Mouse (Mus musculus) heart, embryonic 14.5 days (tissue): ENCODE results near the gene Hebp2. TPM values are rescaled to one million over a fixed set of nuclear protein-coding genes. Genes with fewer than 3 reads are reported as not detected.
"Not testable (repeated sequence)": the region's sequence is repeated elsewhere in the genome, so short reads cannot be mapped to it uniquely, and the experiment has no call there.

Experiments used
- ATAC-seq: fragments of 200-750 bp; cut with Nextera tagmentation; 2 replicates; pipeline ENCODE4 v1.8.0; 2017; ENCODE audit warnings: low read depth, moderate TSS enrichment; ENCODE audit not compliant: insufficient number of reproducible peaks, insufficient read depth, low FRiP score
- H3K27ac ChIP-seq, 2 experiments: fragments of 200-500 bp in 1 of 2; fragments of 300-500 bp in 1 of 2; sonication (generic) in 1 of 2; replicated peaks in 1 of 2; 2 replicates each; pipeline ENCODE4 v1.5.1; 2012 to 2014; ENCODE audit warnings: low read depth in 2 of 2, low read length in 2 of 2, control low read depth in 1 of 2, mild to moderate bottlenecking in 1 of 2, mixed read lengths in 1 of 2; ENCODE audit not compliant: control insufficient read depth in 1 of 2, insufficient read depth in 1 of 2
- H3K27me3 ChIP-seq: fragments of 300-500 bp; sonication (generic); 2 replicates; pipeline ENCODE4 v1.6.1; 2014; ENCODE audit warnings: mild to moderate bottlenecking, low read length, control low read depth; ENCODE audit not compliant: control insufficient read depth, insufficient read depth
- H3K36me3 ChIP-seq: fragments of 300-500 bp; sonication (generic); 2 replicates; pipeline ENCODE4 v1.6.1; 2014; ENCODE audit warnings: mild to moderate bottlenecking, control low read depth, low read length, mixed read lengths; ENCODE audit not compliant: control insufficient read depth, insufficient read depth
- H3K4me1 ChIP-seq, 2 experiments: fragments of 200-500 bp in 1 of 2; fragments of 300-500 bp in 1 of 2; sonication (generic) in 1 of 2; 2 replicates each; pipeline ENCODE4 v1.6.1; 2012 to 2014; ENCODE audit warnings: low read length in 2 of 2, control low read depth in 1 of 2, mixed read lengths in 1 of 2; ENCODE audit not compliant: control insufficient read depth in 2 of 2, insufficient read depth in 2 of 2
- H3K4me2 ChIP-seq: fragments of 300-500 bp; sonication (generic); 2 replicates; pipeline ENCODE4 v1.6.1; 2014; ENCODE audit warnings: mild to moderate bottlenecking, low read length
- H3K4me3 ChIP-seq, 2 experiments: fragments of 200-500 bp in 1 of 2; fragments of 300-500 bp in 1 of 2; sonication (generic) in 1 of 2; 2 replicates each; pipeline ENCODE4 v1.5.1; 2012 to 2014; ENCODE audit warnings: low read length in 2 of 2, mild to moderate bottlenecking in 2 of 2, control low read depth in 1 of 2, low read depth in 1 of 2, moderate library complexity in 1 of 2; ENCODE audit not compliant: control insufficient read depth in 1 of 2, insufficient read depth in 1 of 2
- H3K9ac ChIP-seq: fragments of 300-500 bp; sonication (generic); 2 replicates; pipeline ENCODE4 v1.6.1; 2014; ENCODE audit warnings: mild to moderate bottlenecking, low read length
- H3K9me3 ChIP-seq: fragments of 300-500 bp; sonication (generic); 2 replicates; pipeline ENCODE4 v1.6.1; 2016; ENCODE audit warnings: low read length, control low read depth; ENCODE audit not compliant: control insufficient read depth
- WGBS: fragments of 180-500 bp; shearing (Covaris S2); extraction: QIAGEN DNeasy Blood & Tissue Kit; methylation state at CpG from one replicate; pipeline ENCODE4 v1.1.7; 2014; 5-methylcytosine and 5-hydroxymethylcytosine counted together
- polyA plus RNA-seq: library from polyadenylated mRNA; unstranded; fragments of >200 nt; fragmentation: Nextera tagmentation; extraction: Ambion mirVana; gene quantifications from 2 replicates; pipeline ENCODE4 v1.2.1, GENCODE M21; 2014

The Hebp2 gene
- polyA plus RNA-seq, result 13.8 and 16.9 TPM in 2 replicates

GRCm38 (mm10) chr10:18545813-18546235, at the start of gene Hebp2:
Gene Hebp2, minus strand, starts transcription at chr10:18546076.
- Histone ChIP-seq H3K27ac (no peak within 1 kb of the TSS), H3K4me1 (peaks cover 2 to 5% of the 10 kb centered on the region in 2 experiments; a peak in 3 of 4 replicates), H3K4me2 (peak within 1 kb of the TSS; percentile 85), H3K9ac (peak within 1 kb of the TSS; percentile 78), H3K4me3 (peak within 1 kb of the TSS; percentile 67 to 85), H3K36me3 (0 out of 2 replicates have a peak, but pooled peaks cover 7% of the 10 kb centered on the region), H3K27me3 (no peaks in the 10 kb centered on the region), H3K9me3 (no peaks in the 10 kb centered on the region)
- peak; percentile 81 for ATAC-seq
- WGBS, result under 1% methylated on average over 22 of the region's 22 CpGs

- Histone ChIP-seq H3K27me3 (no peaks in the 10 kb centered on the region), H3K4me2 (no peak overlapping the region), H3K27ac (no peak overlapping the region), H3K36me3 (no peaks in the 10 kb centered on the region), H3K4me1 (peaks cover 0 to 3% of the 10 kb centered on the region in 2 experiments; a peak in 1 of 4 replicates), H3K9me3 (no peaks in the 10 kb centered on the region), H3K4me3 (no peak overlapping the region), H3K9ac (no peak overlapping the region)
- 77% methylated on average over 5 of the region's 5 CpGs for WGBS
- ATAC-seq, result no peak
These were observed 43.6 kb upstream of the Hebp2 start for GRCm38 (mm10) chr10:18589455-18589854.

- peaks cover 0 to 3% of the 10 kb centered on the region in 2 experiments; a peak in 1 of 4 replicates for H3K4me1 ChIP-seq
- ATAC-seq, result no peak
These were observed 38.3 kb upstream of the Hebp2 start for GRCm38 (mm10) chr10:18584188-18584587.

GRCm38 (mm10) chr10:18572581-18572980, 26.7 kb upstream of the Hebp2 start:
- WGBS, result 51% methylated on average over 2 of the region's 2 CpGs
- no peak overlapping the region for H3K4me2 ChIP-seq

More at GRCm38 (mm10) chr10:18584188-18584587, 38.3 kb upstream of the Hebp2 start:
- H3K27me3 ChIP-seq, result no peaks in the 10 kb centered on the region
- H3K36me3 ChIP-seq, result no peaks in the 10 kb centered on the region
- H3K9me3 ChIP-seq, result no peaks in the 10 kb centered on the region
- 39% methylated on average over 7 of the region's 7 CpGs for WGBS
- H3K27ac ChIP-seq, result no peak overlapping the region
- H3K4me3 ChIP-seq, result no peak overlapping the region
- H3K4me2 ChIP-seq, result no peak overlapping the region
- no peak overlapping the region for H3K9ac ChIP-seq

GRCm38 (mm10) chr10:18562940-18563339, 17.1 kb upstream of the Hebp2 start:
- Histone ChIP-seq H3K4me2 (no peak overlapping the region), H3K4me3 (no peak overlapping the region), H3K9ac (no peak overlapping the region), H3K9me3 (no peaks in the 10 kb centered on the region), H3K27me3 (no peaks in the 10 kb centered on the region), H3K4me1 (no peaks in the 10 kb centered on the region), H3K27ac (no peak overlapping the region), H3K36me3 (no peaks in the 10 kb centered on the region)
- no peak for ATAC-seq
- WGBS, result 2% methylated on average over 4 of the region's 4 CpGs

More at GRCm38 (mm10) chr10:18572581-18572980, 26.7 kb upstream of the Hebp2 start:
- Histone ChIP-seq H3K9me3 (0 out of 2 replicates have a peak, but pooled peaks cover 5% of the 10 kb centered on the region), H3K27me3 (no peaks in the 10 kb centered on the region), H3K36me3 (no peaks in the 10 kb centered on the region), H3K9ac (no peak overlapping the region), H3K4me1 (no peaks in the 10 kb centered on the region), H3K27ac (no peak overlapping the region), H3K4me3 (no peak overlapping the region)
- no peak for ATAC-seq

- H3K9me3 ChIP-seq, result no peaks in the 10 kb centered on the region
These were observed 15.6 kb upstream of the Hebp2 start for GRCm38 (mm10) chr10:18561445-18561844.

GRCm38 (mm10) chr10:18559076-18559475, 13.2 kb upstream of the Hebp2 start:
- H3K27me3 ChIP-seq, H3K4me3 ChIP-seq, H3K36me3 ChIP-seq, H3K4me2 ChIP-seq, H3K9me3 ChIP-seq, ATAC-seq, H3K9ac ChIP-seq, H3K4me1 ChIP-seq, H3K27ac ChIP-seq: not testable (repeated sequence)
- 69% methylated on average over 9 of the region's 9 CpGs for WGBS

More at GRCm38 (mm10) chr10:18561445-18561844, 15.6 kb upstream of the Hebp2 start:
- no peak for ATAC-seq
- whole genome bisulfite sequencing, result 50% methylated on average over 5 of the region's 5 CpGs
- no peak overlapping the region for H3K27ac ChIP-seq
- no peak overlapping the region for H3K4me2 ChIP-seq
- H3K9ac ChIP-seq, result no peak overlapping the region
- H3K27me3 ChIP-seq, result no peaks in the 10 kb centered on the region
- no peak overlapping the region for H3K4me3 ChIP-seq
- no peaks in the 10 kb centered on the region for H3K36me3 ChIP-seq
- H3K4me1 ChIP-seq, result no peaks in the 10 kb centered on the region
